Mouse (Mus musculus) E14TG2a.4 (cell line): ENCODE results near the gene Stac.

Source experiments
- CTCF ChIP-seq: conservative IDR thresholded peaks from 2 replicates; pipeline ENCODE4 v1.5.1; 2014; ENCODE audit warnings: low read length
- NANOG ChIP-seq: IDR thresholded peaks from 2 replicates; pipeline ENCODE4 v1.6.1; 2014; ENCODE audit warnings: borderline replicate concordance, low read length, mixed read lengths
- POU5F1 ChIP-seq: IDR thresholded peaks from 2 replicates; pipeline ENCODE4 v1.6.1; 2014; ENCODE audit warnings: low read length, borderline replicate concordance

- TF ChIP-seq CTCF: no peak
- no peak for TF ChIP-seq POU5F1
- no peak for TF ChIP-seq NANOG
These were observed 139.2 kb downstream of the Stac start for GRCm38 (mm10) chr9:111550963-111551321.
